Mouse (Mus musculus): Measurements from ENCODE around the gene Lrtm1.

GRCm38 (mm10) chr14:29027276-29027675, 9.3 kb downstream of the Lrtm1 start:
- TF ChIP-seq CTCF (IDR thresholded peaks at IDR 0.05) (no peak), EP300 (IDR thresholded peaks at IDR 0.05) (no peak)
